Mouse (Mus musculus): Measurements from ENCODE around the gene Mrc1. TPM values are rescaled to one million over a fixed set of nuclear protein-coding genes. Genes with fewer than 3 reads are reported as not detected.

Gene Mrc1
- polyA plus RNA-seq, 1 experiment from 2014 or later, result 6.0 TPM

DNA sequence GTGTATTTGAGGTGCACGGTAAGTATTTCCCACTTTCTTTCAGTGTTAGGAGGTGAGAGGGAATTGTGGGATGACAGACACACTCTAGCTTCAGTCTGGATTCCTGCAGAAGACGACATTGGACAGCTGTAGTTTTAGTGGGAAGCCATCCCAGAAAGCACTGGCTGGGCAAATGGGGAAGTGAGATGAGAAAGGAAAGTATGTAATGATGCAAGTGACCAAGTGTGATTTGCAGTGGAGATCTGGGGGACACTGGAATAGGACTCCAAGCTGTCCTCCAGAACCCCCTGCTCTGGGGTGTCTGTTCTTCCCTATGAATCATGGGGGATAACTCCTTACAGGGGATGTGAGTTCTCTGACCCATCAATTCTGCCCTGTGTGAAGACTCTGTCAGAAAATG is 4.8 kb downstream of the Mrc1 start:
- Histone ChIP-seq H3K4me1 (ENCODE audit: control insufficient read depth, insufficient read depth, low read length) (no peaks in the 10 kb centered on the region), H3K4me2 (ENCODE audit: low read length) (no peak overlapping the region), H3K27me3 (ENCODE audit: control insufficient read depth, insufficient read depth, low read depth, low read length) (no peaks in the 10 kb centered on the region), H3K9ac (ENCODE audit: low read depth, low read length) (no peak overlapping the region), H3K36me3 (ENCODE audit: control insufficient read depth, insufficient read depth, low read length) (no peaks in the 10 kb centered on the region), H3K27ac (ENCODE audit: low read length) (no peak overlapping the region), H3K9me3 (replicated peaks; ENCODE audit: control insufficient read depth, low read length, poor library complexity, severe bottlenecking) (no peaks in the 10 kb centered on the region), H3K4me3 (ENCODE audit: low read depth, low read length) (no peak overlapping the region)
- no peak for ATAC-seq
- WGBS, result 80% methylated on average over 2 of the region's 2 CpGs

GRCm38 (mm10) chr2:14235319-14235718 is 6.1 kb downstream of the Mrc1 start:
- Histone ChIP-seq H3K4me1 (ENCODE audit: control insufficient read depth, insufficient read depth, low read length) (no peaks in the 10 kb centered on the region), H3K36me3 (ENCODE audit: control insufficient read depth, insufficient read depth, low read length) (no peaks in the 10 kb centered on the region), H3K4me3 (ENCODE audit: low read depth, low read length) (no peak overlapping the region), H3K9me3 (replicated peaks; ENCODE audit: control insufficient read depth, low read length, poor library complexity, severe bottlenecking) (no peaks in the 10 kb centered on the region), H3K27me3 (ENCODE audit: control insufficient read depth, insufficient read depth, low read depth, low read length) (no peaks in the 10 kb centered on the region), H3K9ac (ENCODE audit: low read depth, low read length) (no peak overlapping the region), H3K4me2 (ENCODE audit: low read length) (no peak overlapping the region), H3K27ac (ENCODE audit: low read length) (no peak overlapping the region)
- no peak for ATAC-seq
- 93% methylated on average over 5 of the region's 5 CpGs for WGBS

GRCm38 (mm10) chr2:14236920-14237319 is 7.7 kb downstream of the Mrc1 start:
- H3K36me3 ChIP-seq (ENCODE audit: control insufficient read depth, insufficient read depth, low read length), result no peaks in the 10 kb centered on the region
- H3K4me3 ChIP-seq (ENCODE audit: low read depth, low read length), result no peak overlapping the region
- ATAC-seq, result no peak
- no peak overlapping the region for H3K4me2 ChIP-seq (ENCODE audit: low read length)
- no peaks in the 10 kb centered on the region for H3K27me3 ChIP-seq (ENCODE audit: control insufficient read depth, insufficient read depth, low read depth, low read length)
- H3K27ac ChIP-seq (ENCODE audit: low read length), result no peak overlapping the region
- H3K4me1 ChIP-seq (ENCODE audit: control insufficient read depth, insufficient read depth, low read length), result no peaks in the 10 kb centered on the region
- no peak overlapping the region for H3K9ac ChIP-seq (ENCODE audit: low read depth, low read length)
- 90% methylated on average over 4 of the region's 4 CpGs for WGBS
- H3K9me3 ChIP-seq (replicated peaks; ENCODE audit: control insufficient read depth, low read length, poor library complexity, severe bottlenecking), result no peaks in the 10 kb centered on the region

DNA sequence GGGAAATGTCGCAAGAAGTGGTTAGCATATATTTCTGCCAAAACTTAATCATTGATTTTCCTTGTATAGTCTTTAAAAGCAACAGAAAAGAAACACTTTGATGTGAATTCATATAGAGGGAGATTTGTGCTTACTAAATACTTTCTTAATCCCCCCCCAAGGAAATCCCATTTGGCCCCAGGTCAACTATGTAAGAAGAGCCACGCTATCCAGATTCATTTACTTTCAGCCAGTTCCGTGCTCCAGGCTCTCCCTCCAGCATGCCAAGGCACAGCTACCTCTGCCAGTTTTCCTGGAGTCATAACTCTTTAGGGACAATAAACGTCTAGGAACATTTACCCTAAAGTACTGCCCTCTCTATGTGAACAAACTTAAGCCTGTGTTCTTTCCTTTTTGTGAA is 8.5 kb downstream of the Mrc1 start:
- no peak overlapping the region for H3K27ac ChIP-seq (ENCODE audit: low read length)
- H3K4me1 ChIP-seq (ENCODE audit: control insufficient read depth, insufficient read depth, low read length), result no peaks in the 10 kb centered on the region
- WGBS, result 56% methylated on average over 4 of the region's 4 CpGs
- ATAC-seq, result no peak
- no peak overlapping the region for H3K4me2 ChIP-seq (ENCODE audit: low read length)
- H3K9ac ChIP-seq (ENCODE audit: low read depth, low read length), result no peak overlapping the region
- no peaks in the 10 kb centered on the region for H3K36me3 ChIP-seq (ENCODE audit: control insufficient read depth, insufficient read depth, low read length)
- no peaks in the 10 kb centered on the region for H3K27me3 ChIP-seq (ENCODE audit: control insufficient read depth, insufficient read depth, low read depth, low read length)
- H3K9me3 ChIP-seq (replicated peaks; ENCODE audit: control insufficient read depth, low read length, poor library complexity, severe bottlenecking), result no peaks in the 10 kb centered on the region
- no peak overlapping the region for H3K4me3 ChIP-seq (ENCODE audit: low read depth, low read length)

DNA sequence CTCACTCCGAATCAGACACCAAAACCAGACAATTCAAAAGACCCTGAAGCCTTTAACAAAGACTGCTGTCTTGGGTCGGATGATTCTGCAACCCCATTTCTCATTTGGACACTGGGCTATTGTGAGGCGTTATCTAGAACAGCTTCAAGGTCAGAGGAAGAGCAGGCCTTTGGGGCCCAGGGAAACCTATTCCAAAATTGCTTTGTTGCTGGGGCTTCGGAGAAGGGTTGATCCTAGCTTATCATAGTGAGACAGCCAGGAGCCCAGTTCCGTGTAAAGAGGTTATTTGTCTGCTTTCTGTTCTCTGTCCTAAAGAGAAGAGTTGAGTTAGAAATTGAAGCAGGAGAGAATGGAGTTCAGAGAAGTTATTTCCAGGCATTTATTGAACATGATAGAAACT is 10.0 kb downstream of the Mrc1 start:
- no peaks in the 10 kb centered on the region for H3K36me3 ChIP-seq (ENCODE audit: control insufficient read depth, insufficient read depth, low read length)
- no peak overlapping the region for H3K9ac ChIP-seq (ENCODE audit: low read depth, low read length)
- H3K4me2 ChIP-seq (ENCODE audit: low read length), result no peak overlapping the region
- no peak overlapping the region for H3K4me3 ChIP-seq (ENCODE audit: low read depth, low read length)
- H3K9me3 ChIP-seq (replicated peaks; ENCODE audit: control insufficient read depth, low read length, poor library complexity, severe bottlenecking), result no peaks in the 10 kb centered on the region
- no peaks in the 10 kb centered on the region for H3K27me3 ChIP-seq (ENCODE audit: control insufficient read depth, insufficient read depth, low read depth, low read length)
- WGBS, result 63% methylated on average over 5 of the region's 5 CpGs
- no peaks in the 10 kb centered on the region for H3K4me1 ChIP-seq (ENCODE audit: control insufficient read depth, insufficient read depth, low read length)
- H3K27ac ChIP-seq (ENCODE audit: low read length), result no peak overlapping the region
- ATAC-seq, result no peak

DNA sequence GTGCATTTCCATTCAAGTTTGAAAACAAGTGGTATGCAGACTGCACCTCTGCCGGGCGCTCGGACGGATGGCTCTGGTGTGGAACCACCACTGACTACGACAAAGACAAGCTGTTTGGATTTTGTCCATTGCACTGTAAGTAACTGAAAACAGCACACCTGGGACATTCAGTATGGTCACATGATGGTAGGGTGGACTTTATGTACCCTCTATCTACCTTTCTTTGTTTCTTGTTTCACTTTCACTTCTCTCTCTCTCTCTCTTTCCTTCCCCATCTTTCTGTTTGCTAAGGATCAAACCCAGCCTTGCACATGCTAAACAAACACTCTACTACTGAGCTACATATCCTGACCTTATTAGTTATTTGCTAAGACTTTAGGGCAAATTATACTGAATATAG is 15.0 kb downstream of the Mrc1 start:
- Histone ChIP-seq H3K27me3 (ENCODE audit: control insufficient read depth, insufficient read depth, low read depth, low read length) (no peaks in the 10 kb centered on the region), H3K4me2 (ENCODE audit: low read length) (no peak overlapping the region), H3K27ac (ENCODE audit: low read length) (no peak overlapping the region), H3K36me3 (ENCODE audit: control insufficient read depth, insufficient read depth, low read length) (no peaks in the 10 kb centered on the region), H3K9me3 (replicated peaks; ENCODE audit: control insufficient read depth, low read length, poor library complexity, severe bottlenecking) (no peaks in the 10 kb centered on the region), H3K4me3 (ENCODE audit: low read depth, low read length) (no peak overlapping the region), H3K4me1 (ENCODE audit: control insufficient read depth, insufficient read depth, low read length) (no peaks in the 10 kb centered on the region), H3K9ac (ENCODE audit: low read depth, low read length) (no peak overlapping the region)
- 94% methylated on average over 5 of the region's 5 CpGs for WGBS
- no peak for ATAC-seq

GRCm38 (mm10) chr2:14244668-14245067 is 15.5 kb downstream of the Mrc1 start:
- H3K27ac ChIP-seq (ENCODE audit: low read length), result no peak overlapping the region
- no peak overlapping the region for H3K4me3 ChIP-seq (ENCODE audit: low read depth, low read length)
- H3K9me3 ChIP-seq (replicated peaks; ENCODE audit: control insufficient read depth, low read length, poor library complexity, severe bottlenecking), result no peaks in the 10 kb centered on the region
- no peak for ATAC-seq
- no peak overlapping the region for H3K4me2 ChIP-seq (ENCODE audit: low read length)
- no peaks in the 10 kb centered on the region for H3K27me3 ChIP-seq (ENCODE audit: control insufficient read depth, insufficient read depth, low read depth, low read length)
- no peaks in the 10 kb centered on the region for H3K36me3 ChIP-seq (ENCODE audit: control insufficient read depth, insufficient read depth, low read length)
- H3K4me1 ChIP-seq (ENCODE audit: control insufficient read depth, insufficient read depth, low read length), result no peaks in the 10 kb centered on the region
- no peak overlapping the region for H3K9ac ChIP-seq (ENCODE audit: low read depth, low read length)
- WGBS, result 89% methylated on average over 2 of the region's 2 CpGs

DNA sequence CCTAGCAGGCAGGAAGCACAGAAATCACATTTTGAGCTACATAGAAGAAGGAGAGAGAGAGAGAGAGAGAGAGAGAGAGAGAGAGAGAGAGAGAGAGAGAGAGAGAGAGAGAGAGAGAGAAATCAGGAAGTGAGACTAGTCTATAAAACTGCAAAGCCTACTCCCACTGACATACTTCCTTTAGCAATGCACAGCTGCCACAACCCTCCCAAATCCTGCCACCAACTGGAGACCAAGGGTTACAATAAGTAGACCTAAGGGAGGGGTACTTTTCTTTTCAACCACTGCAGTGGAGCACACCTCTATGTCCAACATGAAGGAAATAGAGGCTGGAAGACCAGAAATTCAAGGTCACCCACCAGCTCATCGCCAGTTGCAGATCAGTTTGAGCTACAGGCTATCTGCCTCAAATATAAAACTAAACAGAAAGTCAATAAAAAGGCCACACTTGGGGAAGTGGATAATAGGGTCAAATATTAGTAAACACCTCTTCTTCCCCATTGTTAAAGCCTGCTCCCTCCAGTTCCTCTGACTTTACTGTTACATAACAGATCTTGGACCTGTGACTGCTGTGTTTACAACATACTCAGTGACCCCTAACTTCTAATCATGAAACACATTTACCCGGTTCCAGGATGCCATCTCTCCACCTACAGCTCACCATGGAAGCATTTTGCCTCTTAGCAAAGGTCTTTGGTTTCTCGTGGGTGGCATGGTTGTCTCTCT is 20.8 kb downstream of the Mrc1 start:
- 87% methylated on average over 3 of the region's 3 CpGs for WGBS
- H3K27me3 ChIP-seq (ENCODE audit: control insufficient read depth, insufficient read depth, low read depth, low read length), result no peaks in the 10 kb centered on the region
- H3K4me1 ChIP-seq (ENCODE audit: control insufficient read depth, insufficient read depth, low read length), result no peaks in the 10 kb centered on the region
- no peaks in the 10 kb centered on the region for H3K9me3 ChIP-seq (replicated peaks; ENCODE audit: control insufficient read depth, low read length, poor library complexity, severe bottlenecking)
- H3K36me3 ChIP-seq (ENCODE audit: control insufficient read depth, insufficient read depth, low read length), result no peaks in the 10 kb centered on the region
- H3K27ac ChIP-seq (ENCODE audit: low read length), result no peak overlapping the region
- no peak overlapping the region for H3K9ac ChIP-seq (ENCODE audit: low read depth, low read length)
- no peak overlapping the region for H3K4me2 ChIP-seq (ENCODE audit: low read length)
- no peak overlapping the region for H3K4me3 ChIP-seq (ENCODE audit: low read depth, low read length)
- ATAC-seq, result no peak

DNA sequence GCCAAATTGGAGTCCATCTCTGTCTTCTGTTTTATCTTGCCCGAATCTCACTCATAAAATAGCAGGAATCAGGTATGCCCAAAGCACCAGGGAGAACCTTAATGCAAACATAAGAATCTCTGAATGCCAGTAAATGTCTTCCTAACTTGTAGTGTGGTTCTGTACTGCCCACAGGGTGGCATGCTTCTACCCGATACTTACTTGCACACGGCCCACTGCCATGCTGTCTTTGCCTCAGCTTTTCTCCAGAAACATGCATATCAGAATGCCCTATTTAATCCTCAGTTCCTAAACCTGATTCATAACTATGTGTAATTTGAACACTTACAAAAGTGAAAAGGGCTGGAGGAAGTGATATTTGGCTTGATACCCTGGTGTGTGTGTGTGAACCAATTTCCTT is 22.7 kb downstream of the Mrc1 start:
- no peak for ATAC-seq
- Histone ChIP-seq H3K4me2 (ENCODE audit: low read length) (no peak overlapping the region), H3K27me3 (ENCODE audit: control insufficient read depth, insufficient read depth, low read depth, low read length) (no peaks in the 10 kb centered on the region), H3K36me3 (ENCODE audit: control insufficient read depth, insufficient read depth, low read length) (no peaks in the 10 kb centered on the region), H3K4me1 (ENCODE audit: control insufficient read depth, insufficient read depth, low read length) (no peaks in the 10 kb centered on the region), H3K4me3 (ENCODE audit: low read depth, low read length) (no peak overlapping the region), H3K27ac (ENCODE audit: low read length) (no peak overlapping the region), H3K9me3 (replicated peaks; ENCODE audit: control insufficient read depth, low read length, poor library complexity, severe bottlenecking) (no peaks in the 10 kb centered on the region), H3K9ac (ENCODE audit: low read depth, low read length) (no peak overlapping the region)
- WGBS, result 78% methylated on average over 3 of the region's 3 CpGs

Measured in midbrain, embryonic 16.5 days (tissue).